Mouse (Mus musculus): ENCODE data around the gene Atad3a. TPM values are rescaled to one million over a fixed set of nuclear protein-coding genes. Genes with fewer than 3 reads are reported as not detected.

The Atad3a gene
- total and polyA plus RNA-seq, 3 experiments = 133 to 216 (median 154) TPM

DNA sequence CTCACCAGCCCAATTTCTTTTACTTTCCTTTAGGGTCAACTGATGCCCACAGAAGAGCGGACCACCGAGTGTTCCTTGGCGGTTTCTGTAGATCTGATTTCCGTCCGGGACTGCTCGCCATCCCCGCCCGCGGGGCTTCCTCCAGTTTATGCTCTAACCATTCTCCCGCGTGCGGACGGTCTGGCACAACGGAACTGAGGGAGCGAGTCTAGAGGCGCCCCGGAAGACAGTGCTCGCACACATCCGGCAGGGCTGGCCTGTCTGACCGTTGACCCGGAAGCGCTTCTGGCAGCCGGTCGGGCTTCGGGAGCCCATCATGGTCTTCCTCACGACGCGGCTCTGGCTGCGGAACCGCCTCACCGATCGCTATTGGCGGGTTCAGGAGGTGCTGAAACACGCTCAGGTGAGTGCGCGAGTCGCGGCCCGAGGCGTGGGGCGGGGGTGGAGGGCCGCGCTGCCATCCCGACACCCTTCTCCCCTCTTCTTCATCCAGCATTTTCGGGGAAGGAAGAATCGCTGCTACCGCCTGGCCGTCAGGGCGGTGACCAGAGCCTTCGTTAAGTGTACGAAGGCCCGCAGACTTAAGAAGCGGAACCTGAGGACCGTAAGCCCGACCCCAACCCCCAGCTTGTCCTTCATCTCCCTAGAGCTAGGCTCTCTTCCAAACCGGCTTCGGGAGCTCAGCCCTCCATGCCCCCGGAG is 42.6 kb upstream of the Atad3a start (continued):
- TF ChIP-seq MEF2A (IDR thresholded peaks at IDR 0.05; ENCODE audit: borderline replicate concordance, low read depth, low read length) (peak; percentile 79), MAX (IDR thresholded peaks at IDR 0.05; ENCODE audit: low read length) (peak; percentile 83), PAX5 (IDR thresholded peaks at IDR 0.05; ENCODE audit: low read length) (no peak), RAD21 (IDR thresholded peaks at IDR 0.05; ENCODE audit: low read depth, low read length) (no peak), IRF4 (IDR thresholded peaks at IDR 0.05; ENCODE audit: low read depth, low read length) (peak; percentile 72; the same call in 1 of the 2 replicates), ZNF384 (IDR thresholded peaks at IDR 0.05; ENCODE audit: low read depth, low read length) (no peak), ETS1 (conservative IDR thresholded peaks at IDR 0.05; ENCODE audit: low read depth, low read length) (no peak), ELF1 (IDR thresholded peaks at IDR 0.05; ENCODE audit: low read depth, low read length) (peak; percentile 86), HCFC1 (IDR thresholded peaks at IDR 0.05; ENCODE audit: low read depth, low read length) (peak; percentile 96)

DNA sequence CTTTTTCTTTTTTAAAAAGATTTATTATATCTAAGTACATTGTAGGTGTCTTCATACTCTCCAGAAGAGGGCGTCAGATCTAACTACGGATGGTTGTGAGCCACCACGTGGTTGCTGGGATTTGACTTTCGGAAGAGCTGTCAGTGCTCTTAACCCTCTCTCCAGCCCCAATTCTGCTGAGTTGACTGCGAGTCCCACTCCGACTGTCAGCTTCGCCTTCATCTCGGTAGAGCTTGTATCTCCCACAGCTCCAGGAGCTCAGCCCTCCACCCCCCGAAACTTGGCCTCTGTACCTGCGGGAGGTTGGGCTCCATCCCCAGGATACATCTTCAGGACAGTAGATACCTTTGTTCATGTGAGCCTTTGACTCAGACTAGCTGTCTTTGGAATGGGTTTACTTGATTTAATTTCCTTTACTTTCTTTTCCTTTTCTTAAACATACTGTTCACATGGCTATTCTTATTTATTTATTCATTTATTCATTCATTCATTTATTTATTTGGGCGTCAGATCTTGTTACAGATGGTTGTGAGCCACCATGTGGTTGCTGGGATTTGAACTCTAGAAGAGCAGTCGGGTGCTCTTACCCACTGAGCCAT is 41.9 kb upstream of the Atad3a start, which contains the start of gene Mrpl20:
TSS of gene Mrpl20 (plus strand) at position 138 of the 599 bp plus-strand sequence.
- Histone ChIP-seq H3K36me3 (replicated peaks in 1 of 2; ENCODE audit: control insufficient read depth in 1 of 2, insufficient read depth in 1 of 2, low read length in 1 of 2) (peaks cover 16 to 29% of the 10 kb centered on the region in 2 experiments), H3K4me1 (ENCODE audit: control insufficient read depth in 1 of 2, insufficient read depth in 2 of 2) (peaks cover 10 to 22% of the 10 kb centered on the region in 2 experiments), H3K9ac (ENCODE audit: insufficient read depth, low read depth) (peak within 1 kb of the TSS; percentile 71), H3K9me3 (replicated peaks; ENCODE audit: low read length) (no peaks in the 10 kb centered on the region), H3K27me3 (replicated peaks) (peaks cover 6% of the 10 kb centered on the region), H3K79me2 (replicated peaks; ENCODE audit: control insufficient read depth, extremely low read depth, insufficient read depth, poor library complexity, severe bottlenecking) (peaks cover 28% of the 10 kb centered on the region), H3K27ac (ENCODE audit: insufficient read depth, low read depth) (peak within 1 kb of the TSS; percentile 39), H3K4me3 (replicated peaks in 1 of 3; ENCODE audit: low read depth in 2 of 3, low read length in 2 of 3, poor library complexity in 1 of 3) (peak within 1 kb of the TSS; percentile 83 to 98 (median 94)), H3K4me2 (ENCODE audit: insufficient read depth, low read depth, poor library complexity, severe bottlenecking) (peak within 1 kb of the TSS; percentile 62)
- dilution Hi-C loops (cut with MboI; ENCODE audit: extremely low pct_ligation_motif_present, extremely low pct_unique_long_range_greater_than_20kb, low sequenced_read_pairs) (no loop called here), in situ Hi-C loops (cut with MboI; ENCODE audit: low pct_ligation_motif_present, low pct_unique_long_range_greater_than_20kb, low sequenced_read_pairs) (no loop called here)
- peak; percentile 81 for DNase-seq (ENCODE audit: extremely low read depth)
- TF ChIP-seq RAD21 (IDR thresholded peaks at IDR 0.05; ENCODE audit: low read depth, low read length) = no peak
- TF ChIP-seq ZMIZ1 (IDR thresholded peaks at IDR 0.05; ENCODE audit: low read depth, low read length) = no peak; the same call in 1 of the 2 replicates
- no peak for TF ChIP-seq ZC3H11A (IDR thresholded peaks at IDR 0.05; ENCODE audit: low read depth, low read length)
- no peak for TF ChIP-seq MEF2A (IDR thresholded peaks at IDR 0.05; ENCODE audit: borderline replicate concordance, low read depth, low read length)
- TF ChIP-seq SMC3 (IDR thresholded peaks at IDR 0.05; ENCODE audit: low read depth, low read length) = no peak
- TF ChIP-seq TBP (conservative IDR thresholded peaks at IDR 0.05; ENCODE audit: low read depth, low read length) = 0 out of 2 replicates have a peak, but pooled peaks have one; percentile 66
- TF ChIP-seq KAT2A (IDR thresholded peaks at IDR 0.05; ENCODE audit: insufficient replicate concordance, low read length) = no peak
- TF ChIP-seq MAX (IDR thresholded peaks at IDR 0.05; ENCODE audit: low read length) = peak; percentile 98
- 0 out of 2 replicates have a peak, but pooled peaks have one; percentile 2 for TF ChIP-seq ETS1 (conservative IDR thresholded peaks at IDR 0.05; ENCODE audit: low read depth, low read length)
- no peak for TF ChIP-seq PAX5 (IDR thresholded peaks at IDR 0.05; ENCODE audit: low read length)
- peak; percentile 59; the same call in 1 of the 2 replicates for TF ChIP-seq MAFK (IDR thresholded peaks at IDR 0.05; ENCODE audit: insufficient replicate concordance, low read length)
- TF ChIP-seq ZKSCAN1 (IDR thresholded peaks at IDR 0.05; ENCODE audit: borderline replicate concordance, low read depth, low read length) = no peak
- TF ChIP-seq SIN3A (IDR thresholded peaks at IDR 0.05; ENCODE audit: low read length) = peak; percentile 81
- no peak for TF ChIP-seq NRF1 (IDR thresholded peaks at IDR 0.05; ENCODE audit: low read depth, low read length)
- peak; percentile 100 for TF ChIP-seq MYC (IDR thresholded peaks at IDR 0.05; ENCODE audit: low read depth, low read length)
- no peak; the same call in 1 of the 2 replicates for TF ChIP-seq POLR2AphosphoS2 (IDR thresholded peaks at IDR 0.05; ENCODE audit: low read depth, low read length)
- TF ChIP-seq ZNF384 (IDR thresholded peaks at IDR 0.05; ENCODE audit: low read depth, low read length) = no peak; the same call in 1 of the 2 replicates
- peak; percentile 61 for TF ChIP-seq USF2 (conservative IDR thresholded peaks at IDR 0.05; ENCODE audit: low read depth, low read length)
- TF ChIP-seq GABPA (IDR thresholded peaks at IDR 0.05; ENCODE audit: insufficient replicate concordance, low read depth, low read length) = no peak
- TF ChIP-seq RCOR1 (conservative IDR thresholded peaks at IDR 0.05; ENCODE audit: low read depth, low read length) = no peak
- TF ChIP-seq CHD1 (IDR thresholded peaks at IDR 0.05; ENCODE audit: low read depth, low read length) = peak; percentile 54; the same call in 1 of the 2 replicates
- no peak for TF ChIP-seq CHD2 (IDR thresholded peaks at IDR 0.05; ENCODE audit: low read length)
- no peak for TF ChIP-seq ELF1 (IDR thresholded peaks at IDR 0.05; ENCODE audit: low read depth, low read length)
- TF ChIP-seq TCF12 (IDR thresholded peaks at IDR 0.05; ENCODE audit: low read depth, low read length) = no peak
- peak in 1 of 2 experiments; percentile 62; a peak in 2 of 4 replicates for TF ChIP-seq CTCF (conservative IDR thresholded peaks at IDR 0.05 in 1 of 2, IDR thresholded peaks at IDR 0.05 in 1 of 2; ENCODE audit: low read depth in 2 of 2, low read length in 2 of 2)
- no peak for TF ChIP-seq HCFC1 (IDR thresholded peaks at IDR 0.05; ENCODE audit: low read depth, low read length)
- TF ChIP-seq EP300 (IDR thresholded peaks at IDR 0.05; ENCODE audit: low read length) = no peak
- peak; percentile 41; the same call in 1 of the 2 replicates for TF ChIP-seq IRF4 (IDR thresholded peaks at IDR 0.05; ENCODE audit: low read depth, low read length)
- peak; percentile 97 for TF ChIP-seq MXI1 (IDR thresholded peaks at IDR 0.05; ENCODE audit: low read depth, low read length)
- no peak for TF ChIP-seq BHLHE40 (IDR thresholded peaks at IDR 0.05; ENCODE audit: low read depth, low read length)
- 0 out of 2 replicates have a peak, but pooled peaks have one; percentile 59 for TF ChIP-seq UBTF (IDR thresholded peaks at IDR 0.05; ENCODE audit: low read depth, low read length)
- TF ChIP-seq E2F4 (IDR thresholded peaks at IDR 0.05; ENCODE audit: insufficient replicate concordance, low read depth, low read length) = no peak
